Mouse (Mus musculus) bone marrow macrophage, adult 2 months (primary cell): Measurements from ENCODE around the gene Glra1. TPM values are rescaled to one million over a fixed set of nuclear protein-coding genes. Genes with fewer than 3 reads are reported as not detected.

ENCODE experiments used
- H3K27ac ChIP-seq: 2 replicates; pipeline ENCODE4 v1.5.1; 2012; ENCODE audit warnings: low read depth, low read length; ENCODE audit not compliant: insufficient read depth
- H3K4me1 ChIP-seq: 2 replicates; pipeline ENCODE4 v1.6.1; 2012; ENCODE audit warnings: low read length; ENCODE audit not compliant: control insufficient read depth, insufficient read depth
- H3K4me3 ChIP-seq: 2 replicates; pipeline ENCODE4 v1.5.1; 2012; ENCODE audit warnings: mild to moderate bottlenecking, low read length, moderate library complexity; ENCODE audit not compliant: insufficient read depth
- CTCF ChIP-seq: IDR thresholded peaks from 2 replicates; pipeline ENCODE4 v1.5.1; 2012; ENCODE audit warnings: low read depth, mild to moderate bottlenecking, low read length, moderate library complexity
- POLR2A ChIP-seq: IDR thresholded peaks from 2 replicates; pipeline ENCODE4 v1.6.1; 2012; ENCODE audit warnings: mild to moderate bottlenecking, low read depth, low read length, borderline replicate concordance
- polyA plus RNA-seq: library from polyadenylated mRNA; stranded (reverse); fragments of >200 nt; gene quantifications from 2 replicates; pipeline ENCODE4 v1.2.4, GENCODE M21; 2012; ENCODE audit not compliant: missing spikeins, insufficient read depth, insufficient read length

Gene Glra1
- polyA plus RNA-seq, 1 experiment, result not detected

DNA sequence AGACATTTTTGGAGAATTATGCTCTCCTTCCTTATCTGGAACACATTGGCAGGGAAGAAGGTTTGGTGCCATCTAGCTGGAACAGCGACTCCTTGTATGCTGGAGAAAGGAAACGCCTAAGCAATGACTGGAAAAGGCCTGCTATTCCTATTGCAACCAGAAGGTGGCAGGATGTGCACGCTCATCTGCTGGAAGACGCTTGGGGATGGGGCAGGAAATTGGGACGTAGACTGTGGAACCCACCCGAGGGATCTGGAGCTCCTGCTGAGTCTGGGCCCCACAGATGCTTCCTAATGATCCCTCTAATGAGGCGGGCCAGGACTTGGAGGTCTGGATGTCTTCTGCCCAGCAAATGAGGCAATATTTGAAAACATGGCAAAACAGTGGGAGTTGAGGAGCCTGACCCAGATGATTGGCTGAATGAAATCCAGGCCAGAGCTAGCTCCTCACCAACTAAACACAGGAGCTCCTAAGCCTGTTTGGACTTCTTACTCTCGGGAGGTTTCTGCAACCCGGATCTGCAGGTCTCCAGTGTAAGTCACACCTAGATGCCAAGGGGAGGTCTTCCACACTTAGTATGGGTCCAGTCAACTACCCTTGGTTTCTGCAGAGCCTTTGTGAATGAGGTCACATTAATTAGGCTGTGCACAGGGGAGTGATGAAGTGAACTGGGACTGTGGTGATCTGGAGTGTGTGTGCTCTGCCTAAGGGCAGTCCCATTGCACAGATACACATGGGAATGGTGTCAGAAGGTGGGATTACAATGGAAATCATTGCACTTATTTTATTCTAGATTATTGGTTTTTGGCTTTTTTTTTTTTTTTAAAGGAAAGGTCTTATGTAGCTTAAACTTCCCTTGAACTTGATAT, 89.0 kb downstream of the Glra1 start:
- no peaks in the 10 kb centered on the region for H3K4me1 ChIP-seq
- no peak overlapping the region for H3K4me3 ChIP-seq
- H3K27ac ChIP-seq, result no peak overlapping the region
- TF ChIP-seq CTCF, result peak; percentile 91
- no peak for TF ChIP-seq POLR2A

DNA sequence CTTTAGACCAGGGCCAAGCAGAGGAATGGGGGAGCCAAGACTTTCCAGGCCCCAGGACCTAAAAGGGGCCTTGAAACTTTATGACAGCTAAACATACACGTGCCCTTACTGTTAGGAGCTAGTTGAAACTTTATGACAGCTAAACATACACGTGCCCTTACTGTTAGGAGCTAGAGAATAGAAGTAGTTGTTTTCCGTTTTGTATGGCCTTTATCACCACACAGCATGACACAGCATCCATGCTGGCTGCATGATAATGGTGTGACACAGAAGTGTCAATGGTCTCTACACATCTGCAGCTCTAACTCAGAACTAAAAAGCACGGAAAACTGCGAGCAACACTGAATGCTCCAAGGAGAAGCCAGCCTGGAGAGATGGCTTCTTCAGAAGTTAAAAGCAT, 90.3 kb downstream of the Glra1 start:
- TF ChIP-seq CTCF (no peak), POLR2A (no peak)
- Histone ChIP-seq H3K4me3 (no peak overlapping the region), H3K4me1 (no peaks in the 10 kb centered on the region), H3K27ac (no peak overlapping the region)

GRCm38 (mm10) chr11:55511374-55511773, 96.6 kb downstream of the Glra1 start:
- TF ChIP-seq CTCF (peak; percentile 35; the same call in 1 of the 2 replicates), POLR2A (no peak)
- Histone ChIP-seq H3K27ac (no peak overlapping the region), H3K4me3 (no peak overlapping the region), H3K4me1 (no peaks in the 10 kb centered on the region)

GRCm38 (mm10) chr11:55505485-55505884, 102.5 kb downstream of the Glra1 start:
- no peak overlapping the region for H3K4me3 ChIP-seq
- no peak overlapping the region for H3K27ac ChIP-seq
- peaks cover 35% of the 10 kb centered on the region for H3K4me1 ChIP-seq
- TF ChIP-seq CTCF, result no peak
- TF ChIP-seq POLR2A, result no peak

DNA sequence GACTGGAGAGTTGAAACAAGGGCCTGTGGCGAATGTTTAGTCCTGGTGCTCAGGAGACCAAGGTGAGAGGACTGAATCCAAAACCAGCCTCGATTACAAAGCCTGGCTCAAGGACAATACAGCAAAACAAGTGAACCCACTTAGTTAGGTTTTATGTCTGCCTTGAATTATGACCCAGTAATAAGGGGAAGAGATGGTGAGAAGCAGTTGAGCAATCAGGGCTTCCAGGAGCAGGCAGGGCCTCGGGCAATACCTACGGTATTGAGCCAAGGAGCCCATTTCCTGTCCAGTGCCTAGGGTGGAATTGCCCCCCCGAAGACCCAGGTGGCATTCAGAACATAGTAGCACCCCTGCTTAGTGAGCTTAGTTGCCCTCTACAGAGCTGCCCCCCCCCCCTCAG, 105.1 kb downstream of the Glra1 start:
- Histone ChIP-seq H3K4me1 (peaks cover 35% of the 10 kb centered on the region), H3K4me3 (no peak overlapping the region), H3K27ac (no peak overlapping the region)
- TF ChIP-seq CTCF (no peak), POLR2A (no peak)

DNA sequence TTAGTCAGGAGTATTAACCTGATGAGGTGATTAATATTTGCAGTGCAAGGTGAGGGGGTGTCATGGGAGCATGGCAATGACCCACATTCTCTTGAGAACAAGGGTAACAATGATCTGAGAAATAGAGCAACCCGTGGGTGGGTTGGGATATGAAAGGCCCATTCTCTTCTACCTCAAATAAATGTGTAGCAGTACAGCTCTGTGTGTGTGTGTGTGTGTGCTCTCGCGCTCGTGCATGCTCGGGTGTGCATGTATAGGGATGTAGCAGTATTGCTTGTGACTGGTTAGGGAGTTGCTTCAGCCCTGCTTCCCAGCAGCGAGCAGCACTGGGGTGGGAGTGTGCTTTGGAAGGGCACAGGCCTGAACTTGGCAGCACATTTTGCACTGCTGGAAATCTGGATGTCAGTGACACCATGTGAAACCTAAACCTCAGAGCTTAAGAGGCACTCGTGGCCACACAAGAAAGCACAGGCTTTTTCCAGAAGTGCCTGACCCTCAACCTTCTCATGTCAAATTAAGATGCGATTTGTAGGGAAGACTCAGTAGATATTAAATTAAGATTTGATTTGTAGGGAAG, 106.0 kb downstream of the Glra1 start:
- Histone ChIP-seq H3K4me1 (peaks cover 35% of the 10 kb centered on the region), H3K4me3 (no peak overlapping the region), H3K27ac (no peak overlapping the region)
- TF ChIP-seq POLR2A (no peak), CTCF (no peak)

GRCm38 (mm10) chr11:55497885-55498284, 110.1 kb downstream of the Glra1 start:
- Histone ChIP-seq H3K4me1 (peaks cover 11% of the 10 kb centered on the region), H3K4me3 (no peak overlapping the region), H3K27ac (no peak overlapping the region)
- TF ChIP-seq POLR2A (no peak), CTCF (peak; percentile 52; the same call in 1 of the 2 replicates)

- H3K27ac ChIP-seq, result no peak overlapping the region
- no peak overlapping the region for H3K4me3 ChIP-seq
- H3K4me1 ChIP-seq, result 0 out of 2 replicates have a peak, but pooled peaks cover 1% of the 10 kb centered on the region
- TF ChIP-seq CTCF, result no peak
- no peak for TF ChIP-seq POLR2A
Measured at GRCm38 (mm10) chr11:55496158-55496557, 111.8 kb downstream of the Glra1 start.

GRCm38 (mm10) chr11:55485443-55485842, 122.6 kb downstream of the Glra1 start:
- no peak overlapping the region for H3K4me3 ChIP-seq
- TF ChIP-seq POLR2A (no peak), CTCF (no peak)
- H3K27ac ChIP-seq, result no peak overlapping the region
- no peaks in the 10 kb centered on the region for H3K4me1 ChIP-seq

- peaks cover 22% of the 10 kb centered on the region for H3K4me1 ChIP-seq
- peak overlapping the region; percentile 12; the same call in 1 of the 2 replicates for H3K4me3 ChIP-seq
- no peak overlapping the region for H3K27ac ChIP-seq
- no peak for TF ChIP-seq CTCF
- TF ChIP-seq POLR2A, result no peak
Measured at GRCm38 (mm10) chr11:55473219-55473618, 134.8 kb downstream of the Glra1 start.
